In the genomic region with DNA sequence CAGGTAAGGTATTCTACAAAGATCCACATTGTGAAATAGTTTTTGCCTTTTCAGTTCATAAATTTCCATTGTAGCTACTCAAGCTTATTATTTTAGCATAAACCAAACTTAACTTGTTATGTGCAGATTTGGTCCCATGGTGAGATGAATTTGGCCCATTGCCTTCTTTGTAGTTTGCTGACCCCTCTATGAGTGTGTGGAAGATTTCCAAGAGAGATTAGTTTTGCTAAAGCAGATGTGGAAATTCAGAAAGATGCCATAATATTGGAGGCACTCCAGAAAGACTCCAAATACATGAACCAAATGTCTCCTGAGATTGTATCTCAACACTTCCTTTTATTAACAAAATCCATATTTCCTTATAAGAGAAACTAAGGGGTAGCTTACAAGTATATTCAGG, we compare ENCODE assay signal across 22 mouse cellular contexts.
"Had no signal": no experiment of that assay in that cellular context is flagged by ENCODE, and none has a peak within 500 bp of the region (broad histone marks: within the 10 kb centered on the region; RNA-seq: fewer than 3 reads in every experiment).

No protein-coding gene starts in this region.

- DNase-seq: kidney, adult 18-20 months; kidney, adult 9 months; kidney, postnatal 25 days; layer of hippocampus, postnatal 36 days; liver; lung, adult 2 months; lung, postnatal 36 days; right cerebral cortex, adult 18-20 months; right cerebral cortex, postnatal 14 days; right cerebral cortex, postnatal 4 days; thymus, postnatal 25 days had no signal

- H3K4me2 ChIP-seq: limb, embryonic 12.5 days; liver, embryonic 12.5 days; liver, embryonic 15.5 days; midbrain, embryonic 13.5 days; neural tube, embryonic 12.5 days; neural tube, embryonic 15.5 days had no signal

- H3K4me3 ChIP-seq: left cerebral cortex, adult 2 months; limb, embryonic 12.5 days; liver, embryonic 12.5 days; liver, embryonic 15.5 days; megakaryocyte, embryonic 14.5 days; midbrain, embryonic 10.5 days; midbrain, embryonic 13.5 days; neural tube, embryonic 12.5 days; neural tube, embryonic 15.5 days had no signal

- H3K36me3 ChIP-seq: limb, embryonic 12.5 days; liver, embryonic 12.5 days; liver, embryonic 15.5 days; midbrain, embryonic 10.5 days; midbrain, embryonic 13.5 days; neural tube, embryonic 12.5 days; neural tube, embryonic 15.5 days had no signal

- H3K27me3 ChIP-seq: limb, embryonic 12.5 days; liver, embryonic 12.5 days; liver, embryonic 15.5 days; megakaryocyte, embryonic 14.5 days; midbrain, embryonic 13.5 days; neural tube, embryonic 12.5 days; neural tube, embryonic 15.5 days had no signal

- H3K9me3 ChIP-seq: limb, embryonic 12.5 days; liver, embryonic 12.5 days; liver, embryonic 15.5 days; megakaryocyte, embryonic 14.5 days; midbrain, embryonic 10.5 days; midbrain, embryonic 13.5 days; neural tube, embryonic 12.5 days; neural tube, embryonic 15.5 days had no signal

- H3K9ac ChIP-seq: limb, embryonic 12.5 days; liver, embryonic 12.5 days; liver, embryonic 15.5 days; midbrain, embryonic 13.5 days; neural tube, embryonic 12.5 days; neural tube, embryonic 15.5 days had no signal

- H3K27ac ChIP-seq: left cerebral cortex, adult 2 months; limb, embryonic 12.5 days; liver, embryonic 12.5 days; liver, embryonic 15.5 days; midbrain, embryonic 10.5 days; midbrain, embryonic 13.5 days; neural tube, embryonic 12.5 days; neural tube, embryonic 15.5 days had no signal

- H3K4me1 ChIP-seq: limb, embryonic 12.5 days; liver, embryonic 12.5 days; liver, embryonic 15.5 days; megakaryocyte, embryonic 14.5 days; neural tube, embryonic 12.5 days had no signal

- ATAC-seq: inflammation-experienced regulatory T-cells, adult 6 months; intestine, embryonic 16.5 days; liver, embryonic 12.5 days; midbrain, embryonic 13.5 days had no signal
